Mouse (Mus musculus): ENCODE measurements around the gene A730015C16Rik.

DNA sequence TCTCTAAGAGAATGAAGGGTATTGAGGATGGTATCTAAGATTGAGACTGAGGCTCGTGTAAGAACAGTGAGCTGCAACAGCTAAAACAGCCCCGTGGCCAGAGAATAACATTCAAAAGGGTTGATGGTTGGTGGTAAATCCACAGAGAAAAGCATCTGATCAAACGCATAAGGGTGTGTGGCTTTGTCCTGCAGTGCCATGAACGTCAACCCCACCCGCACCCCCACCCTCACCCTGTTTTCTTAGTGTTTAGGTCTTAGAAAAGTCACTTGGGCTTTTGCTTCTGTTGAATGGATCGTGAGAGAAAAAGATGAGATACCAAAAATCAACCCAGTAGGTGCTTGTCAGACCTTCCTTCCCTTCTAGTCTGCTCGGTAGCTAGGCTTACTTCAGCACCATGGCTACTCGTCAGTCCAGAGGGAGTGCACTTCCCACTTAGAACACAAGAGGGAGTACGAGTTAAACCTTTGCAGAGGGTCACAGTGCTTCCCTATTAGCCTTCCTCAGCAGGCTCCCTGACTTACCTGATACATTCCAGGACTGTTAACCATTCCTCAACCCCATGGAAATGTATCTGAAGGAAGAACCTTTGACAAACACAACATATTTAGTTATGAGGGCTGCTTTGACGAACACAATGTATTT lies 21.4 kb upstream of the A730015C16Rik start:
- TF ChIP-seq CTCF (IDR thresholded peaks at IDR 0.05; ENCODE audit: low read depth), result peak; percentile 98
- TF ChIP-seq EP300 (IDR thresholded peaks at IDR 0.05; ENCODE audit: low read depth), result no peak
